Mouse (Mus musculus): Measurements from ENCODE around the gene Lrrc61. TPM values are rescaled to one million over a fixed set of nuclear protein-coding genes. Genes with fewer than 3 reads are reported as not detected.

Gene Lrrc61
- total and polyA plus RNA-seq, 2 experiments from 2014 or later = 3.8 to 7.6 TPM

- Histone ChIP-seq H3K27ac (ENCODE audit: low read depth) (peak within 1 kb of the TSS; percentile 85), H3K4me3 (ENCODE audit: low read depth, low read length) (peak within 1 kb of the TSS; percentile 73), H3K9ac (replicated peaks; ENCODE audit: low read depth, low read length) (peak within 1 kb of the TSS; percentile 69), H3K4me2 (ENCODE audit: low read depth, low read length) (peak within 1 kb of the TSS; percentile 80), H3K4me1 (ENCODE audit: control insufficient read depth, insufficient read depth) (peaks cover 7% of the 10 kb centered on the region), H3K36me3 (replicated peaks; ENCODE audit: control insufficient read depth, insufficient read depth, low read length) (peaks cover 35% of the 10 kb centered on the region), H3K27me3 (ENCODE audit: control insufficient read depth, insufficient read depth, low read length) (no peaks in the 10 kb centered on the region), H3K9me3 (replicated peaks; ENCODE audit: control insufficient read depth, low read length) (0 out of 2 replicates have a peak, but pooled peaks cover 7% of the 10 kb centered on the region)
- TF ChIP-seq EP300 (IDR thresholded peaks at IDR 0.05; ENCODE audit: low read depth) (peak; percentile 47; the same call in 1 of the 2 replicates), CTCF (IDR thresholded peaks at IDR 0.05; ENCODE audit: low read depth) (no peak)
- DNase-seq (ENCODE audit: low spot score) (peak; percentile 96), ATAC-seq (ENCODE audit: insufficient read depth, low read depth) (peak; percentile 99)
- 5% methylated on average over 40 of the region's 42 CpGs for WGBS
These were observed 46.9 kb downstream of the Lrrc61 start, which contains the start of gene Zfp775 for GRCm38 (mm10) chr6:48601271-48602079. TSS of gene Zfp775 (plus strand) at chr6:48602063.

DNA sequence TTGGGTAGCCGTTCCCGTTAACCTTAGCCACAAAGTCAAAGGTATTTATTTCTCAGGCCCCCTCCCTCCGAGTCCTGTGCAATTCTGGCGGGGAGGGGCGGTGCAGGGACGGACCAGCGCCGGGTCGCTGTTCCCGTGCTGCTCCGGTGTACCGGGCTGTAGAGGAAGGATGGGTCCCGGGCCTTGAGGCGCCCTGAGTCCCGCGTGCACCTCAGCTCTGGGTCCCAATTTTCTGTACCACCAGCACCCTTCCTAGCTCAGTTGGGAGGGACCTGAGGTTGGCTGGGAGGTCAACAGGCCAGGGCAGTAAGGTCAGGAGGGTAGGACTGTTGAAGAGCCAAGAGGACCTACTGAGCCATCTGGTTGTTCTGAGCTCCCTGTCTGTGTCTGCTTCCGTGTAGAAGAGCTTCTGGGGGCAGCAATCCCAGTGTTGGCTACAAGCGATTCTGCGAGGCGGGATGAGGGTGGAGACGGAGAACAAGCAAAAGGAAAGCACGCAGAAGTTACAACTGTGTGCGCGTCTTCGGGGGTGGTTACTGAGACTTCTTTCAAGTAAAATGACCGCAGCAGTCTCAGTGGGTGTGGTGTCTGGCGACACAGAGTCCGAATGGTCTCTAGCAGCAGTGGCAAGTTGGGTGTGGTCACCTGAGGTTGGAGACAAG, 47.6 kb downstream of the Lrrc61 start:
- H3K27ac ChIP-seq (ENCODE audit: low read depth) = peak overlapping the region; percentile 85
- H3K36me3 ChIP-seq (replicated peaks; ENCODE audit: control insufficient read depth, insufficient read depth, low read length) = peaks cover 28% of the 10 kb centered on the region
- peak overlapping the region; percentile 69 for H3K9ac ChIP-seq (replicated peaks; ENCODE audit: low read depth, low read length)
- ATAC-seq (ENCODE audit: insufficient read depth, low read depth) = peak; percentile 30
- H3K4me2 ChIP-seq (ENCODE audit: low read depth, low read length) = peak overlapping the region; percentile 80
- WGBS = 2% methylated on average over 28 of the region's 28 CpGs
- peaks cover 7% of the 10 kb centered on the region for H3K4me1 ChIP-seq (ENCODE audit: control insufficient read depth, insufficient read depth)
- no peaks in the 10 kb centered on the region for H3K27me3 ChIP-seq (ENCODE audit: control insufficient read depth, insufficient read depth, low read length)
- TF ChIP-seq CTCF (IDR thresholded peaks at IDR 0.05; ENCODE audit: low read depth) (no peak), EP300 (IDR thresholded peaks at IDR 0.05; ENCODE audit: low read depth) (no peak)
- H3K4me3 ChIP-seq (ENCODE audit: low read depth, low read length) = peak overlapping the region; percentile 73
- no peak for DNase-seq (ENCODE audit: low spot score)
- H3K9me3 ChIP-seq (replicated peaks; ENCODE audit: control insufficient read depth, low read length) = 0 out of 2 replicates have a peak, but pooled peaks cover 2% of the 10 kb centered on the region

GRCm38 (mm10) chr6:48608124-48608523, 53.5 kb downstream of the Lrrc61 start:
- Histone ChIP-seq H3K9ac (replicated peaks; ENCODE audit: low read depth, low read length) (no peak overlapping the region), H3K9me3 (replicated peaks; ENCODE audit: control insufficient read depth, low read length) (no peaks in the 10 kb centered on the region), H3K36me3 (replicated peaks; ENCODE audit: control insufficient read depth, insufficient read depth, low read length) (0 out of 2 replicates have a peak, but pooled peaks cover 13% of the 10 kb centered on the region), H3K27me3 (ENCODE audit: control insufficient read depth, insufficient read depth, low read length) (no peaks in the 10 kb centered on the region), H3K27ac (ENCODE audit: low read depth) (no peak overlapping the region), H3K4me2 (ENCODE audit: low read depth, low read length) (no peak overlapping the region), H3K4me3 (ENCODE audit: low read depth, low read length) (no peak overlapping the region), H3K4me1 (ENCODE audit: control insufficient read depth, insufficient read depth) (0 out of 2 replicates have a peak, but pooled peaks cover 2% of the 10 kb centered on the region)
- DNase-seq (ENCODE audit: low spot score) = no peak
- TF ChIP-seq EP300 (IDR thresholded peaks at IDR 0.05; ENCODE audit: low read depth) (no peak), CTCF (IDR thresholded peaks at IDR 0.05; ENCODE audit: low read depth) (no peak)
- no peak for ATAC-seq (ENCODE audit: insufficient read depth, low read depth)
- 87% methylated on average over 2 of the region's 2 CpGs for WGBS

DNA sequence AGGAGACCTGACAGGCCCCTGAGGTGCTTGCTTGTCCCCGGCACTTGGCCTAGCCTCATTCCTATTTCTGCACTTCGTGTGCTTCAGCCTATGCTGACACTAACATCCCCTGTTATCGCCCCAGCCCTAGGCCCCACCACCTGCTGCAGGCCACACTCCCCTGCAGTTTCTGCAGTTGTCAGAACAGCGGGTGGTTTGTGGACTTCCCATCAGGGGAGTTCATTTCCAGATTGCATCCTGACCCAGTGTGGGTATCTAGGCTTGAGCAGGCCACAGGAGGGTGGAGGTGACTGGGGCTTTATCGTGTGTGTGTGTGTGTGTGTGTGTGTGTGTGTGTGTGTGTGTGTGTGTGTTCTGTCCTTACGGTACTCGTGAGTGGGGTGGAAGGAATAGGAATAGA, 54.9 kb downstream of the Lrrc61 start:
- ATAC-seq (ENCODE audit: insufficient read depth, low read depth) (no peak), DNase-seq (ENCODE audit: low spot score) (no peak)
- Histone ChIP-seq H3K36me3 (replicated peaks; ENCODE audit: control insufficient read depth, insufficient read depth, low read length) (peaks cover 26% of the 10 kb centered on the region; the same call in 1 of the 2 replicates), H3K27ac (ENCODE audit: low read depth) (no peak overlapping the region), H3K4me1 (ENCODE audit: control insufficient read depth, insufficient read depth) (no peaks in the 10 kb centered on the region), H3K9me3 (replicated peaks; ENCODE audit: control insufficient read depth, low read length) (no peaks in the 10 kb centered on the region), H3K4me2 (ENCODE audit: low read depth, low read length) (no peak overlapping the region), H3K27me3 (ENCODE audit: control insufficient read depth, insufficient read depth, low read length) (no peaks in the 10 kb centered on the region), H3K4me3 (ENCODE audit: low read depth, low read length) (no peak overlapping the region), H3K9ac (replicated peaks; ENCODE audit: low read depth, low read length) (no peak overlapping the region)
- WGBS = 43% methylated on average over 7 of the region's 7 CpGs
- TF ChIP-seq EP300 (IDR thresholded peaks at IDR 0.05; ENCODE audit: low read depth) = no peak
- TF ChIP-seq CTCF (IDR thresholded peaks at IDR 0.05; ENCODE audit: low read depth) = no peak

GRCm38 (mm10) chr6:48610657-48611056, 56.1 kb downstream of the Lrrc61 start:
- Histone ChIP-seq H3K4me3 (ENCODE audit: low read depth, low read length) (no peak overlapping the region), H3K27me3 (ENCODE audit: control insufficient read depth, insufficient read depth, low read length) (no peaks in the 10 kb centered on the region), H3K9me3 (replicated peaks; ENCODE audit: control insufficient read depth, low read length) (no peaks in the 10 kb centered on the region), H3K4me2 (ENCODE audit: low read depth, low read length) (no peak overlapping the region), H3K9ac (replicated peaks; ENCODE audit: low read depth, low read length) (no peak overlapping the region), H3K4me1 (ENCODE audit: control insufficient read depth, insufficient read depth) (no peaks in the 10 kb centered on the region), H3K36me3 (replicated peaks; ENCODE audit: control insufficient read depth, insufficient read depth, low read length) (peaks cover 24% of the 10 kb centered on the region; the same call in 1 of the 2 replicates), H3K27ac (ENCODE audit: low read depth) (no peak overlapping the region)
- 82% methylated on average over 3 of the region's 3 CpGs for WGBS
- no peak for ATAC-seq (ENCODE audit: insufficient read depth, low read depth)
- TF ChIP-seq EP300 (IDR thresholded peaks at IDR 0.05; ENCODE audit: low read depth) = no peak
- TF ChIP-seq CTCF (IDR thresholded peaks at IDR 0.05; ENCODE audit: low read depth) = no peak
- DNase-seq (ENCODE audit: low spot score) = no peak

Data from heart, postnatal 0 days (tissue).